Mouse (Mus musculus) lung, embryonic 16.5 days (tissue): Measurements from ENCODE around the gene Ltb4r1. TPM values are rescaled to one million over a fixed set of nuclear protein-coding genes. Genes with fewer than 3 reads are reported as not detected.

Experiments used
- ATAC-seq: fragments of 200-750 bp; cut with Nextera tagmentation; 2 replicates; pipeline ENCODE4 v1.8.0; 2017; ENCODE audit warnings: low read depth, mild to moderate bottlenecking, moderate library complexity
- H3K27ac ChIP-seq: fragments of 300-500 bp; sonication (generic); 2 replicates; pipeline ENCODE4 v1.5.1; 2014; ENCODE audit warnings: mild to moderate bottlenecking, control low read depth, low read length
- H3K27me3 ChIP-seq: fragments of 300-500 bp; sonication (generic); 2 replicates; pipeline ENCODE4 v1.6.1; 2014; ENCODE audit warnings: low read depth, low read length, mixed read lengths; ENCODE audit not compliant: control insufficient read depth, insufficient read depth
- H3K36me3 ChIP-seq: fragments of 300-500 bp; sonication (generic); 2 replicates; pipeline ENCODE4 v1.6.1; 2014; ENCODE audit warnings: low read length; ENCODE audit not compliant: control insufficient read depth, insufficient read depth
- H3K4me1 ChIP-seq: fragments of 300-500 bp; sonication (generic); replicated peaks from 2 replicates; pipeline ENCODE4 v1.6.1; 2014; ENCODE audit warnings: low read length, mixed read lengths; ENCODE audit not compliant: control insufficient read depth, insufficient read depth
- H3K4me2 ChIP-seq: fragments of 300-500 bp; sonication (generic); 2 replicates; pipeline ENCODE4 v1.6.1; 2014; ENCODE audit warnings: low read depth, low read length, control low read depth
- H3K4me3 ChIP-seq: fragments of 300-500 bp; sonication (generic); 2 replicates; pipeline ENCODE4 v1.5.1; 2014; ENCODE audit warnings: mild to moderate bottlenecking, low read length, control low read depth
- H3K9ac ChIP-seq: fragments of 300-500 bp; sonication (generic); 2 replicates; pipeline ENCODE4 v1.6.1; 2014; ENCODE audit warnings: low read length, control low read depth
- H3K9me3 ChIP-seq: fragments of 300-500 bp; sonication (generic); 2 replicates; pipeline ENCODE4 v1.6.1; 2016; ENCODE audit warnings: low read length; ENCODE audit not compliant: control insufficient read depth
- WGBS: fragments of 180-500 bp; shearing (Covaris S2); extraction: QIAGEN DNeasy Blood & Tissue Kit; methylation state at CpG from one replicate; pipeline ENCODE4 v1.1.7; 2014; 5-methylcytosine and 5-hydroxymethylcytosine counted together
- polyA plus RNA-seq: library from polyadenylated mRNA; unstranded; fragments of >200 nt; fragmentation: Nextera tagmentation; extraction: Ambion mirVana; gene quantifications from 2 replicates; pipeline ENCODE4 v1.2.1, GENCODE M21; 2015

Gene Ltb4r1
- polyA plus RNA-seq, 1 experiment from 2014 or later = 2.6 TPM

- no peaks in the 10 kb centered on the region for H3K9me3 ChIP-seq
- no peak overlapping the region; the same call in 1 of the 2 replicates for H3K9ac ChIP-seq
- no peak overlapping the region for H3K4me2 ChIP-seq
- WGBS = 43% methylated on average over 8 of the region's 8 CpGs
- H3K36me3 ChIP-seq = 0 out of 2 replicates have a peak, but pooled peaks cover 4% of the 10 kb centered on the region
- ATAC-seq = no peak
- H3K27me3 ChIP-seq = no peaks in the 10 kb centered on the region
- H3K4me3 ChIP-seq = no peak overlapping the region
- no peak overlapping the region for H3K27ac ChIP-seq
- H3K4me1 ChIP-seq = peaks cover 8% of the 10 kb centered on the region
Observed at GRCm38 (mm10) chr14:55724411-55724871, 41.3 kb upstream of the Ltb4r1 start.

DNA sequence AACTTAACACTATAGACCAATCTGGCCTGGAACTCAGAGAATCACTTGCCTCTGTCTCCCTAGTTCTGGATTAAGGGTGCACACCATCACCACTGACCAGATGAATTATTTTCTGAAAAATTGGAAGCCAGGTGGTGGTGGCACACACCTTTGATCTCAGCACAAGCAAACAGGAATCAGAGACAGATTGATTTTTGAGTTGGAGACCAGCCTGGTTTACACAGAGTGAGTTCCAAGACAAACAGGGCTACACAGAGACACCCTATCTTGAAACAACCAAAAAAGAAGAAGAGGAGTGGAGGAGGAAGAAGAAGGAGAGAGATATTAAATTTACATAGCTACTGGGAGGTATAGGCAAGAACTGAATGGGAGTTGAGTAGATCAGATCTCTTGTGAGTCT lies 39.5 kb upstream of the Ltb4r1 start:
- no peak overlapping the region for H3K4me3 ChIP-seq
- H3K4me2 ChIP-seq = no peak overlapping the region
- H3K9me3 ChIP-seq = no peaks in the 10 kb centered on the region
- H3K9ac ChIP-seq = no peak overlapping the region
- ATAC-seq = no peak
- peaks cover 7% of the 10 kb centered on the region for H3K4me1 ChIP-seq
- H3K27ac ChIP-seq = no peak overlapping the region
- H3K27me3 ChIP-seq = no peaks in the 10 kb centered on the region
- no peaks in the 10 kb centered on the region for H3K36me3 ChIP-seq

GRCm38 (mm10) chr14:55727889-55728685 lies 37.7 kb upstream of the Ltb4r1 start:
- no peak overlapping the region for H3K27ac ChIP-seq

DNA sequence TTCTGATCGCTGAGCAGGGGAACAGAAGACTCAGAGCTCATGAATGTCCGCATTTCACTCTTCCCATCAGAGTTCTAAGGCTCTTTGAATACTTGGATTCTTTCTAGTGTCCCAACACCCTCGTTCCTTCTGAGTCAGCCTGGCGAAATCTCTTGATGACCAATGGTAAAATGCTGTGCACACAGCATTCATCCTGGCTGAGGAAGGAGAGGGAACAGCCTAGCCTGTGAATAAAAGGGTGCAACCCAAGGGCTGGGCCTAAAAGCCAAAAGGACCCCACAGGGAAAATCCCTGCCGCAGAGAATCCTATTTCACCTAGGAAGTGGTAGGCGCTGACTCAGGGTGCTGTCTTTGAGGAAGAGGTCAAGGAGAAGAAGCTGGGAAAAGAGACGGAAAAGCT lies 35.6 kb upstream of the Ltb4r1 start:
- H3K36me3 ChIP-seq = no peaks in the 10 kb centered on the region
- 0 out of 2 replicates have a peak, but pooled peaks cover 2% of the 10 kb centered on the region for H3K4me1 ChIP-seq
- 67% methylated on average over 7 of the region's 7 CpGs for WGBS
- no peaks in the 10 kb centered on the region for H3K27me3 ChIP-seq
- no peak overlapping the region for H3K4me2 ChIP-seq
- ATAC-seq = no peak
- no peak overlapping the region for H3K27ac ChIP-seq
- H3K9me3 ChIP-seq = no peaks in the 10 kb centered on the region
- H3K9ac ChIP-seq = no peak overlapping the region
- no peak overlapping the region for H3K4me3 ChIP-seq

More at GRCm38 (mm10) chr14:55727889-55728685, 37.7 kb upstream of the Ltb4r1 start:
- no peak overlapping the region for H3K9ac ChIP-seq
- H3K27me3 ChIP-seq = no peaks in the 10 kb centered on the region
- H3K4me3 ChIP-seq = no peak overlapping the region
- no peaks in the 10 kb centered on the region for H3K9me3 ChIP-seq
- 41% methylated on average over 8 of the region's 8 CpGs for WGBS
- H3K4me2 ChIP-seq = no peak overlapping the region
- peaks cover 5% of the 10 kb centered on the region; the same call in 1 of the 2 replicates for H3K4me1 ChIP-seq
- peak; percentile 34 for ATAC-seq
- no peaks in the 10 kb centered on the region for H3K36me3 ChIP-seq

DNA sequence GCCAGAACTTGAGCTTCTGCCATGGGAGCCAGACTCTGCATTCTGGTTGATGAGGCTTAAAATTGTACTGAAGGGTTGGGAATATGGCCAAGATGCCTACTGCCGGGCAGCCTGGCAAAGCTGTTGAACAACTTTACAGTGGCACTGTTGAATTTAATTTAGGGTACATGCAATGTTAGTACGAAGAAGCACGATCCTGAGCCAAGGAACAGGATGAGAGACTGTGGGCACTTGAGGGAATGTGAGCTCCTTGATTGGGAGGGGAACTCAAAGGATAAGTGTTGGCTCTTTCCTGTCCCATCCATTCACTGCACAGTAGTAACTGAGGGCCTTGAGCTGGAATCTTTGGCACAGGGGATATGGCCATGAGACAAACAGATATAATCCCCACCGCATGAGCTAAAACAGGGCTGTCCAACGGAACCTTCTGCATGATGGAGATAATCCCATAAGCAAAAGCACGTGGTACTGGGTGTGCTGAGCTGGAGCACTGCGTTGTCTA lies 35.2 kb upstream of the Ltb4r1 start:
- Histone ChIP-seq H3K4me2 (no peak overlapping the region), H3K4me3 (no peak overlapping the region), H3K27me3 (no peaks in the 10 kb centered on the region), H3K9me3 (no peaks in the 10 kb centered on the region), H3K4me1 (0 out of 2 replicates have a peak, but pooled peaks cover 2% of the 10 kb centered on the region), H3K36me3 (no peaks in the 10 kb centered on the region), H3K27ac (no peak overlapping the region), H3K9ac (no peak overlapping the region)
- WGBS = 80% methylated on average over 7 of the region's 7 CpGs
- ATAC-seq = no peak

DNA sequence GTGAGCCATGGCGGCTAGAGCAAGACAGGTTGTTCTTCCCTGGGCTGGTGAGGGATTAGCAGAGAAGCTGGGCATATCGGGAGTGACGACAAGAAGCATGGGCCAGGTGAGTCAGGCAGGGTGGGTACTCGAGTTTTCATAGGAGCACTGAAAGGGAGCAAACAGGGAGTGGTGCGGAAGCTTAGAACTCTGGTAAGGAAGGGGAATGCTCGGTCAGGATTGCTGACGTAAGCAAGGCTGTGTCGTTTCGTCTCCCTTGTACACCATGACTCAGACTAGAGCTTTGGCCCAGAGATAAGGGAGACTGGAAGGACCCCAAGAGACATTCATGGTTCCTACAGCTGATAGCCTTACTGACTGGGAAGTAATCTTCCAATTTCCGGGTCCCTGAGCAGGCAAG lies 31.9 kb upstream of the Ltb4r1 start:
- no peak overlapping the region for H3K4me2 ChIP-seq
- H3K27me3 ChIP-seq = no peaks in the 10 kb centered on the region
- no peak overlapping the region for H3K27ac ChIP-seq
- H3K9ac ChIP-seq = no peak overlapping the region
- WGBS = 70% methylated on average over 10 of the region's 10 CpGs
- no peak overlapping the region for H3K4me3 ChIP-seq
- H3K9me3 ChIP-seq = no peaks in the 10 kb centered on the region
- H3K4me1 ChIP-seq = no peaks in the 10 kb centered on the region
- H3K36me3 ChIP-seq = peaks cover 3% of the 10 kb centered on the region; the same call in 1 of the 2 replicates
- no peak for ATAC-seq

DNA sequence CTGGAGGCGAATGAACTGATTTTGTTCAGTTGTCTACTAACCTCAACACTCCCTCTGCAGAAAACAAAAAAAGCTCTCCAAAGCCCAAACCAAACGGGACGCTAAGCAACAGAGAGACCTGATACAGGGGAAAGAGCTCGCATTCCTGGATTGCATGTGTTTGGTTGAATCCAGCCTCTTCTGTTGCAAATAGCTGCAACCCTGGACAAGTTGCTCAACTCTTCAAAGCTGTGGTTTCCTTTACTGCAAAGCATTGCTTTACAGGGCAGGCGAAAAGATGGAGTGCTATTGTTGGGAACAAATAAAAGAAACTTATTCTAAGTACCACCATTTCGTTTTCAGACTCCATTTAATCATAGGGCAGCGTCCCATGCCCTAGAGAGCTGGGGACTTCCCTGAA lies 30.9 kb upstream of the Ltb4r1 start:
- no peak overlapping the region for H3K4me2 ChIP-seq
- H3K4me1 ChIP-seq = no peaks in the 10 kb centered on the region
- H3K27ac ChIP-seq = no peak overlapping the region
- ATAC-seq = no peak
- peaks cover 6% of the 10 kb centered on the region; the same call in 1 of the 2 replicates for H3K36me3 ChIP-seq
- WGBS = 64% methylated on average over 7 of the region's 7 CpGs
- H3K27me3 ChIP-seq = no peaks in the 10 kb centered on the region
- H3K9ac ChIP-seq = no peak overlapping the region
- H3K9me3 ChIP-seq = no peaks in the 10 kb centered on the region
- H3K4me3 ChIP-seq = no peak overlapping the region

GRCm38 (mm10) chr14:55735334-55735733 lies 30.4 kb upstream of the Ltb4r1 start:
- H3K27me3 ChIP-seq = no peaks in the 10 kb centered on the region
- WGBS = 30% methylated on average over 3 of the region's 3 CpGs
- no peak overlapping the region for H3K4me3 ChIP-seq
- H3K4me1 ChIP-seq = no peaks in the 10 kb centered on the region
- H3K27ac ChIP-seq = no peak overlapping the region
- no peak for ATAC-seq
- H3K9me3 ChIP-seq = no peaks in the 10 kb centered on the region
- peaks cover 9% of the 10 kb centered on the region; the same call in 1 of the 2 replicates for H3K36me3 ChIP-seq
- H3K4me2 ChIP-seq = no peak overlapping the region
- no peak overlapping the region for H3K9ac ChIP-seq

GRCm38 (mm10) chr14:55735758-55736157 lies 30.0 kb upstream of the Ltb4r1 start:
- Histone ChIP-seq H3K27me3 (no peaks in the 10 kb centered on the region), H3K9me3 (no peaks in the 10 kb centered on the region), H3K9ac (no peak overlapping the region), H3K27ac (no peak overlapping the region), H3K4me1 (no peaks in the 10 kb centered on the region), H3K36me3 (peaks cover 9% of the 10 kb centered on the region; the same call in 1 of the 2 replicates), H3K4me3 (no peak overlapping the region), H3K4me2 (no peak overlapping the region)
- no peak for ATAC-seq
- WGBS = 67% methylated on average over 4 of the region's 4 CpGs
